Mouse (Mus musculus) liver, embryonic 14.5 days (tissue): Measurements from ENCODE around the gene Nnmt. TPM values are rescaled to one million over a fixed set of nuclear protein-coding genes. Genes with fewer than 3 reads are reported as not detected.

Experiments
- ATAC-seq: fragments of 200-750 bp; cut with Nextera tagmentation; 2 replicates; pipeline ENCODE4 v1.8.0; 2017; ENCODE audit warnings: moderate number of reproducible peaks, mild to moderate bottlenecking, moderate library complexity; ENCODE audit not compliant: insufficient read depth
- DNase-seq, 3 experiments: peaks; one replicate each; pipeline ENCODE4 v3.0.0-alpha.2; 2012 to 2013; ENCODE audit warnings: low read depth in 3 of 3, low spot score in 3 of 3
- H3K27ac ChIP-seq: fragments of 300-500 bp; sonication (generic); 2 replicates; pipeline ENCODE4 v1.5.1; 2014; ENCODE audit warnings: moderate library complexity, mild to moderate bottlenecking, control low read depth, inconsistent platforms
- H3K27me3 ChIP-seq: fragments of 300-500 bp; sonication (generic); 2 replicates; pipeline ENCODE4 v1.6.1; 2014; ENCODE audit warnings: mild to moderate bottlenecking, low read length, moderate library complexity; ENCODE audit not compliant: control insufficient read depth, insufficient read depth
- H3K36me3 ChIP-seq: fragments of 300-500 bp; sonication (generic); replicated peaks from 2 replicates; pipeline ENCODE4 v1.6.1; 2014; ENCODE audit warnings: low read depth; ENCODE audit not compliant: control insufficient read depth, insufficient read depth
- H3K4me1 ChIP-seq, 2 experiments: fragments of 200-500 bp in 1 of 2; fragments of 300-500 bp in 1 of 2; sonication (generic) in 1 of 2; replicated peaks; 2 replicates each; pipeline ENCODE4 v1.6.1; 2012 to 2014; ENCODE audit warnings: antibody characterized with exemption in 1 of 2, inconsistent platforms in 1 of 2, low read length in 1 of 2; ENCODE audit not compliant: control insufficient read depth in 2 of 2, insufficient read depth in 2 of 2
- H3K4me2 ChIP-seq: fragments of 300-500 bp; sonication (generic); 2 replicates; pipeline ENCODE4 v1.6.1; 2014; ENCODE audit warnings: low read depth, mild to moderate bottlenecking, control low read depth, moderate library complexity
- H3K4me3 ChIP-seq, 2 experiments: fragments of 200-500 bp in 1 of 2; fragments of 300-500 bp in 1 of 2; sonication (generic) in 1 of 2; 2 replicates each; pipeline ENCODE4 v1.5.1; 2012 to 2014; ENCODE audit warnings: low read depth in 2 of 2, low read length in 2 of 2, mild to moderate bottlenecking in 2 of 2, control low read depth in 1 of 2, inconsistent platforms in 1 of 2, moderate library complexity in 1 of 2; ENCODE audit not compliant: insufficient read depth in 1 of 2
- H3K9ac ChIP-seq: fragments of 300-500 bp; sonication (generic); replicated peaks from 2 replicates; pipeline ENCODE4 v1.6.1; 2014; ENCODE audit warnings: mild to moderate bottlenecking, control low read depth, moderate library complexity
- H3K9me3 ChIP-seq: fragments of 300-500 bp; sonication (generic); 2 replicates; pipeline ENCODE4 v1.6.1; 2016; ENCODE audit warnings: low read length, mixed read lengths; ENCODE audit not compliant: control insufficient read depth
- CTCF ChIP-seq: IDR thresholded peaks from 2 replicates; pipeline ENCODE4 v1.5.1; 2016; ENCODE audit warnings: antibody characterized with exemption, low read depth, control low read depth
- EP300 ChIP-seq: IDR thresholded peaks from 2 replicates; pipeline ENCODE4 v1.6.1; 2016; ENCODE audit warnings: antibody characterized with exemption, low read depth
- WGBS: fragments of 180-500 bp; shearing (Covaris S2); extraction: QIAGEN DNeasy Blood & Tissue Kit; methylation state at CpG from one replicate; pipeline ENCODE4 v1.1.7; 2014; ENCODE audit not compliant: insufficient replicate concordance; 5-methylcytosine and 5-hydroxymethylcytosine counted together
- polyA plus RNA-seq, 2 experiments: library from polyadenylated mRNA; depleted of rRNA in 1 of 2; stranded (reverse) in 1 of 2; unstranded in 1 of 2; fragments of >200 nt; fragmentation: Nextera tagmentation in 1 of 2; extraction: Ambion mirVana in 1 of 2; gene quantifications; 2 replicates each; pipeline versions ENCODE4 v1.2.1 to v1.2.3; 2012 to 2014

Nnmt gene
- polyA plus RNA-seq, 2 experiments, result 0.04 to 0.19 TPM

DNA sequence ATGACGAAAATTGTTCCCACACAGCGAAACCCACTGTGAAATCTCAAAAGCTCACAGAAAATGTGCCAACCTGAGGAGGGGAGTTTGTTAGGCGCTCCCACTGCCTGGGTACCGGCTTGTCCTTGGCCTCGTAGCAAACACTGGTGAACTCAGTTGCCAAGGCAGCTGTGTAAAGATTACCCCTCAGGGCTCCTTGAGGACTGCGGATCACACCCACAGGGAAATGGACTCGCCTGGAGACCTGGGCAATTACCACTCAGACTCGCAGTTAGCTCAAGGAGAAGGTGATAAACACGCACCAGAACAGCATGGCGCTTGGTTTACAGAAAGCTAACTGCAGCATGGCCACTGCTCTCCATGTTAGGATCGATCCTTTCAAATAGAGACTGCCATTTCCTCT, 8.0 kb downstream of the Nnmt start:
- Histone ChIP-seq H3K9ac (no peak overlapping the region), H3K9me3 (no peaks in the 10 kb centered on the region), H3K36me3 (no peaks in the 10 kb centered on the region), H3K4me2 (no peak overlapping the region), H3K27me3 (no peaks in the 10 kb centered on the region), H3K27ac (no peak overlapping the region), H3K4me1 (no peaks in the 10 kb centered on the region), H3K4me3 (no peak overlapping the region)
- WGBS, result 56% methylated on average over 11 of the region's 11 CpGs
- ATAC-seq, result no peak
- TF ChIP-seq CTCF (no peak), EP300 (no peak)
- no peak for DNase-seq

DNA sequence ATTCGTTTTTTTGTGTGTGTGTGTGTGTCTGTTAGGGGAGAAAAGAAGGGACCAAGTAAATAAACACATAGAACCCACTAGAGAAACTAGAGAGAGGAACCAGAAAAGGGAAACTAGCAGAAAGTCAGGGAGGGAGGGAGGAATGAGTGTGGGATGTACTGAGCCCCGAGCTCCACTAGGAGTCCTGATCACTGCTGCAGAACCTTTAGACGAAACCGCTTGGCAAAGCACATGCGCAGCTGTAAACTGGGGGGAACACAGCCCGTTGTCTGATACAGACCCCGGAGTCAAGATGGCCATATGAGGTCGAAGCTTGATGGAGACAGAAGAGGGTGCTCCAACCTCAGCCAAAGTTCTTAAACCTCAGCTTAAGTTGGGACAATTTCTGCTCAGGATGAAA, 11.0 kb downstream of the Nnmt start:
- Histone ChIP-seq H3K9ac (no peak overlapping the region), H3K27ac (no peak overlapping the region), H3K4me3 (no peak overlapping the region), H3K36me3 (no peaks in the 10 kb centered on the region), H3K4me2 (no peak overlapping the region), H3K27me3 (no peaks in the 10 kb centered on the region), H3K4me1 (no peaks in the 10 kb centered on the region), H3K9me3 (no peaks in the 10 kb centered on the region)
- ATAC-seq, result no peak
- 39% methylated on average over 8 of the region's 8 CpGs for WGBS
- no peak for TF ChIP-seq EP300
- 0 out of 2 replicates have a peak, but pooled peaks have one; percentile 8 for TF ChIP-seq CTCF
- no peak for DNase-seq

DNA sequence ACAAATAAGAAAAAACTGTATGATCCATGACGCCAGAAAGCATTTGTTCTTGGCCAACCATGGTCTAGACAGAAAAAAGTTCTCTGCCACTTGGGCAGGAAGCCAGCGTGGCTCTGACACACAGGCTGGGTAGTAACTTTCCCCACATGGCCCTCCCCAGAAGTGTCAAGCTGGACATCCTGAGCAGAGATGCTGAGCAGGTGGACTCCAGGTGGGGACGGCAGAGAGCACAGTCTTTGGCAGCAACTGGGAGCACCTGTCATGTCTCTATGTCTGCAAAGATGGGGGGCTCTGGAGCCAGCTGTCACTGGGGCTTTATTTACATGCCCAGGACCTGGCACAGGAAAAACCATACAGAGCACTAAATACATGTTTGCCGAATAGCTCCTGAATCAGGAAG, 14.3 kb downstream of the Nnmt start:
- Histone ChIP-seq H3K4me2 (no peak overlapping the region), H3K4me3 (no peak overlapping the region), H3K27me3 (no peaks in the 10 kb centered on the region), H3K9me3 (no peaks in the 10 kb centered on the region), H3K9ac (no peak overlapping the region), H3K27ac (no peak overlapping the region), H3K4me1 (no peaks in the 10 kb centered on the region), H3K36me3 (no peaks in the 10 kb centered on the region)
- no peak for DNase-seq
- WGBS, result 54% methylated on average over 4 of the region's 4 CpGs
- TF ChIP-seq EP300, result no peak
- no peak for ATAC-seq

DNA sequence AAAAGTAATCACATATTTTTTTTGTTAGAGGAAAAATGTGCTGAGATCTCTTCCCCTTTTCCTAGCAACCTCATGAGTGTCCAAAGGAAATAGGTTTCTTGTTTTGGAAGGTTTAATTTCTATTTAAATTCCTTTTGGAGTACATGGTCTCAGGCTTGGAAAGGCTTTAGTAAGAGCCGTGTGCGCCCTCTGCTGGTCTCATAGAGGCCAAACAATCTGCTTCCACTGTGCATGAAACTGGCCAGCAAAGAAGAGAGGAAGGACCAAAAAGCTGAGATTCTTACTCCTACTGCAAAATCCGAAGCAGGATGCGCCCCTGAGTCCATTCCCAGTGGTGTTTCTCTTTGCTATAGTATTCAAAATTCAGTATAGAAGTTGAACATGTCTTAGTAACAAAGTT, 18.6 kb downstream of the Nnmt start:
- H3K27me3 ChIP-seq, result no peaks in the 10 kb centered on the region
- H3K9me3 ChIP-seq, result no peaks in the 10 kb centered on the region
- no peaks in the 10 kb centered on the region for H3K36me3 ChIP-seq
- TF ChIP-seq EP300 (no peak), CTCF (peak; percentile 74)
- 0% methylated on average over 4 of the region's 4 CpGs for whole genome bisulfite sequencing
- H3K4me3 ChIP-seq, result no peak overlapping the region
- DNase-seq (peak; percentile 24 to 39 (median 24)), ATAC-seq (no peak)
- H3K4me1 ChIP-seq, result no peaks in the 10 kb centered on the region
- H3K4me2 ChIP-seq, result no peak overlapping the region
- H3K9ac ChIP-seq, result no peak overlapping the region
- no peak overlapping the region for H3K27ac ChIP-seq

DNA sequence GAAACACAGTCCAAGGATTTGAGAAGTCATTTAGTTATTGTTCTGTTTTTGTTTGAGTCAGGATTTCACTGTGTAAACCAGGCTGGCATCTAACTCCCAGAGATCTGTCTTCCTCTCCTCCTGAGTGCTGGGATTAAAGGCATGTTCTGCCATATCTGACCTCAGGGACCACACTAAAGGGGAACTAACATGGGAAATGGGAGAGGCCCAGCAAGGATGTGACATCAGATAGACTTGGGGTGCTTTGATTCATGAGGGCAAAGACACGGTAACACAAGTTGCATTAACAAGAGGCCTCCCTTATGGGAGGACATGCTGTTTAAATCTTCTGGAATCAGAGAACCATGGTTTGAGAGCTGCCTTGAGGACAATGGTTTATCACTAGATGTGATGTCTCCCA, 24.1 kb downstream of the Nnmt start:
- no peak for DNase-seq
- Histone ChIP-seq H3K27me3 (no peaks in the 10 kb centered on the region), H3K9me3 (no peaks in the 10 kb centered on the region), H3K4me2 (no peak overlapping the region), H3K4me3 (no peak overlapping the region), H3K36me3 (no peaks in the 10 kb centered on the region), H3K4me1 (no peaks in the 10 kb centered on the region), H3K27ac (no peak overlapping the region), H3K9ac (no peak overlapping the region)
- 20% methylated on average over 1 of the region's 1 CpGs for WGBS
- no peak for TF ChIP-seq CTCF
- no peak for TF ChIP-seq EP300
- ATAC-seq, result no peak
